Mouse (Mus musculus): ENCODE measurements at regions not wholly inside any gene's neighbourhood (a gene's known extent, or its start where the extent isn't known, plus 50 kb on each side); places are given as distances from the start of the nearest gene placed in this dataset.

DNA sequence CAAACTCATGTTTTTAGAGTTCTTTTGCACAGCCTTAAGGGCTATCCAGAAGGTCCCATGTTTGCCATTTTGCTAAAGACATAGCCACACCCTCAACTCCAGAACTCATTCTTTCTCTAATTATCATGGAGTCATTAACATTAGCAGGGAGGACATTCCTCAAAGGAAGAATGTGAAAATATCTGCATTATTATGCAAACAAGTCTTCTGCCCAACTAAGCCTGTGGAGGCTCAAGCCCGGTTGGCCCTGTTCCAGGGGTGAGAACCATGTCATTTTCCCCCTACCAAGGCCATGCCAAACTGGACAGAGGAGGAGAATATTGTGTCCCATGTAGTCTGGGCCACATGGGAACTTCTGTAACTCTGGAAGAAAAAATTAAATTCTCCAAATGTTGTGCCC lies 62.5 kb upstream of the Ptprk start:
- ATAC-seq: no peak
- Histone ChIP-seq H3K27ac (no peak overlapping the region), H3K9me3 (replicated peaks) (no peaks in the 10 kb centered on the region), H3K4me1 (no peaks in the 10 kb centered on the region), H3K4me3 (no peak overlapping the region), H3K9ac (no peak overlapping the region), H3K27me3 (no peaks in the 10 kb centered on the region), H3K4me2 (no peak overlapping the region), H3K36me3 (ENCODE audit: poor library complexity, severe bottlenecking) (no peaks in the 10 kb centered on the region)
- WGBS: 62% methylated on average over 1 of the region's 1 CpGs

DNA sequence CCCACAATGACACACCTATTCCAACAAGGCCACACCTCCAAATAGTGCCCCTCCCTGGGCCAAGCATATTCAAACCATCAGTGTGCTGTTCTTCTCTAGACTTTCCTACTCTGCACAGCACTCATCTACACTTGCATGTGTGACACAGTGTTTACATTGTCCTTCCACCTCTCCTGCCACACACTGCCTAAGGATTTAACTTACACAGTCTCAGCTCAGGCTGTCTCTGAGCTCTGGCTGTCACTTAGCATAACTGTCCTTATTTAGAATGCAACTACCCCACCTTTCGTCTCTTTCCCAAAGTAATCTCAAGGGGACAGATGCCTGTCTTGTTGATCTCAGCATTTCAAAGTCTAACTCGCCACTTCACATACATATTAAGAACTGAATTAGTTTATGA lies 61.2 kb upstream of the Ptprk start:
- Histone ChIP-seq H3K27ac (no peak overlapping the region), H3K4me3 (no peak overlapping the region), H3K4me2 (no peak overlapping the region), H3K36me3 (ENCODE audit: poor library complexity, severe bottlenecking) (no peaks in the 10 kb centered on the region), H3K9me3 (replicated peaks) (no peaks in the 10 kb centered on the region), H3K9ac (no peak overlapping the region), H3K27me3 (no peaks in the 10 kb centered on the region), H3K4me1 (no peaks in the 10 kb centered on the region)
- WGBS: 74% methylated on average over 2 of the region's 2 CpGs
- no peak for ATAC-seq

DNA sequence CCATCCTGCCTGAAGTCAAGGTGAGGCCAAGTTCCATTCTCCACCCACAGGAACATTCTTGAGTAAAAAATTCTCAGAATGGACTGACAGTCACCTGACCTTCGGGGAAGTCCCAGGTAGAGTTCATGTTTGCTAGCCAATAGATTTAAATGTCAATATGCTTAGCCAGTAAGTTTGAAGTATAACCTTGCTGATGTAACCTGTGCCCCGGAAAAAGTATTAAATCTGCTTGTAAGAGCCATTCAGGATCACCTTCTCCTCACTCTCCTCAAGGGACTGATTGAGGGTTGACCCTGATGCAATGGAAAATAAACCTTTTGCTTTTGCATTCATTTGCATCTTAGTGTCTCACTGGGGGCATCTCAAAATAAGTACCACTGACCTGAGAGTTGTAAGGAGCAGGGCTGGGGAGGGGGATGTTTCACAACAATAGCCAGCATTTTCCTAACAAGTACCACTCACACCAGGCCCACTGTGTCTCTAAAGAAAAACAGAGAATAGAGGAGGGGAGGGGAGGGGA lies 60.3 kb upstream of the Ptprk start:
- Histone ChIP-seq H3K4me1 (no peaks in the 10 kb centered on the region), H3K27ac (no peak overlapping the region), H3K9ac (no peak overlapping the region), H3K36me3 (ENCODE audit: poor library complexity, severe bottlenecking) (no peaks in the 10 kb centered on the region), H3K27me3 (no peaks in the 10 kb centered on the region), H3K9me3 (replicated peaks) (no peaks in the 10 kb centered on the region), H3K4me2 (no peak overlapping the region), H3K4me3 (no peak overlapping the region)
- 68% methylated on average over 2 of the region's 2 CpGs for WGBS
- no peak for ATAC-seq
